Mouse (Mus musculus) CD4-positive, CD25-positive, alpha-beta regulatory T cell, adult 2 months (primary cell): ENCODE results near the gene Tpp2.
A peak's percentile ranks its signal among the peaks of the same experiment; 100 is the strongest.

Source experiments
- DNase-seq: peaks from one replicate; pipeline ENCODE4 v3.0.0-alpha.2; 2012; ENCODE audit warnings: low read depth, low spot score

The Tpp2 gene

GRCm38 (mm10) chr1:43933488-43934415, at the start of gene Tpp2:
Tpp2 (plus strand) TSS chr1:43933647.
- peak; percentile 98 for DNase-seq

DNA sequence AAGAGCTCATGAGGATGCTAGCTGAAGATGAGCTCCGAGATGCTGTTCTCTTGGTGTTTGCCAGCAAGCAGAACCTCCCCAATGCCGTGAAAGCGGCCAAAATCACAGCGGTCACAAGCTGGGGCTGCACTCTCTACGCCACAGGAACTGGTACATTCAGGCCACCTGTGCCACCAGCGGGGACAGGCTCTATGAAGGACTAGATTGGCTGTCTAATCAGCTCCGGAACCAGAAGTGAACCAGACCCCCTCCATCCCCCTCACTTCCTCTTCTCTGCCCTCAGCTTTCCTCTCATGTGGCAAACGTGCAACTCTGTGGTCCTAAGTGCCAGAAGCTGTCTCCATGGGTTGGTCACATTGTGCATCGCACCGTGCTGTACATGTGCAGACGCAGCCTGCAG, 45.1 kb upstream of the Tpp2 start:
- peak; percentile 35 for DNase-seq

DNA sequence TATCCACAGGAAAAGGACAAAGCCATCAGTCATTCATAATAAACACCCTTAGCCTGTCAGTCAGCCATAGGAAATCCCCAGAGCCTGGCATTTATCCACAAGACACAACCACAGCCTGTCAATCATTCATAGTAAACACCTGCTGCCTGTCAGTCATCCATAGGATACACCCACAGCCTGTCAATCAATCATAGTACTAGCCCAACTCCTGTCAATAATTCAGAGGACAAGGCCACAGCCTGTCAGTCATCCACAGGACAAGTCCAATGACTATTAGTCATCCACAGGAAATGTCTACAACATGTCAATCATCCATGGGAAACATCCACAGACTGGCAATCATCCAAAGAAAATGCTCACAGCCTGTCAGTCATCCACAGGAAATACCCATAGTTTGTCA, 37.7 kb upstream of the Tpp2 start:
- no peak for DNase-seq

DNA sequence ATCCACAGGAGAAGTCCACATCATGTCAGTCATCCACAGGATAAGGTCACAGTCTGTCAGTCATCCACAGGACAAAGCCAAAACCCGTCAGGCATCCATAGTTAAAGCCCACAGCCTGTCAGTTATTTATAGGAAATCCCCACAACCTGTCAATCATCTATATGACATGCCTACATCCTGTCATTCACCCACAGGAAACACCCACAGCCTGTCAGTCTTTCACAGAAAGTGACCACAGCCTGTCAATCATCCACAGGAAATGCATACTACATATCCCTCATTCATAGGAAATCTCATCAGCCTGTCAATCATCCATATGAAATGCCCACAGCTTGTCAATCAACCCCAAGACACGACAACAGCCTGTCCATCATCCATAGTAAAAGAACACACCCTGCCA, 36.3 kb upstream of the Tpp2 start:
- DNase-seq, result peak; percentile 79

- DNase-seq, result no peak
Observed at GRCm38 (mm10) chr1:43897987-43898386, 35.5 kb upstream of the Tpp2 start.

GRCm38 (mm10) chr1:43898991-43899714, 34.3 kb upstream of the Tpp2 start:
- peak; percentile 86 for DNase-seq

DNA sequence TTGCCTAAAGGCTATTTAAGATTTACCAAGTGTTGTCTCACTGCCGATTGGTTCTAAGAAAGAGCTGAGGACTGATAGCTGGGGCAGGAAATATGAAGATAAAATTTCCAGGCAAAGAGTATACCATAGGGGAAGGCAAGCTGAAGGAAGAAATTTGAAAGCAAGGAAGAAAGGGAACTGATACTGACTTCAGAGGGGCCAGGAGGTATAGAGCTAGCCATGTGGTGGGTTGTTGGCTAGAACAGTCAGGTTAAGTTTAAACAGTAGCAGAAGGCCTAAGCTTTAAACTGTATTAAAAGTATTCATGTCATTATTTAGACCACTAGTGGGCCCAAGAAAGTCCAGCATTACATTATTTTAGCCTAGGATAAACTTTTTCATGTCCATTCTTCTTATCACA, 31.0 kb upstream of the Tpp2 start:
- no peak for DNase-seq

DNA sequence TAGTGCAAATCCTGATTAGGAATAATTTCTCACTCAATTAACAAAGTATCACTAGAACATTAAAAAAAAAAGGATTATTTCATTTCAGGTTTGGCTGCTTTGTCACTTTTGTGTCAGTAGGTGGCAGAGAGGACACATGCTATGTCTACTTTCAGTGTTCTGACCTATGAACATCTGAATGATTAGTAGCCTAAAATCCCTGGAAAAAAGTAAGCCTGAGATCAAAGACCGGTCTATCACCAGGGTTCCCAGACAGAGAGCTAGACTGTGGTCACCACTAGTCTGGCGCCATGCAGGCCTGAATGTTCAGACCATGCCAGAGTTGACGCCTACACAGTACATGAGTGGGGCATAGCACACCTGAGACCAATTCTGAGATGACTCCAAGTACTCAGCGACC, 30.6 kb upstream of the Tpp2 start:
- DNase-seq, result peak; percentile 70

DNA sequence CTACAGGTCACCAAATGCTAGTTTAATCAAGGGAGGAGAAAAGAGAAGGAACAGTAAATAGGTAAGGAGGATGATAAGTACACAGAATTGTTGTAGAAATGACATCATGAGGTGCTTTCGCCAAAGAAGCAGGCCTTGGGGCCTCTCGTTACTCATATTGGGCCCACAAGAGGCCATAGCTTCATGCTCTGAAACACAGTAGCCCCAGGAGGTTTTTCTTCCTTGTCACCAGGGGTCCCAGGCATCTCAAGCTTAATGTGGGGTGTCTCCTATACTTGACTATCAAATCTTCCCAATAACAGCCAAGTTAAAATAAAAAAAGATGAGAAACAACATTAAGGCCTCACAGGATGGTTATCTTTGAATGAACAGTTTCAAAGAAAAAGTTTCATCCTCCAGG, 18.0 kb upstream of the Tpp2 start:
- DNase-seq, result no peak

- DNase-seq, result no peak
Observed at GRCm38 (mm10) chr1:43916854-43917253, 16.6 kb upstream of the Tpp2 start.

GRCm38 (mm10) chr1:43934416-43934810, 966 bp downstream of the Tpp2 start:
- peak; percentile 43 for DNase-seq

DNA sequence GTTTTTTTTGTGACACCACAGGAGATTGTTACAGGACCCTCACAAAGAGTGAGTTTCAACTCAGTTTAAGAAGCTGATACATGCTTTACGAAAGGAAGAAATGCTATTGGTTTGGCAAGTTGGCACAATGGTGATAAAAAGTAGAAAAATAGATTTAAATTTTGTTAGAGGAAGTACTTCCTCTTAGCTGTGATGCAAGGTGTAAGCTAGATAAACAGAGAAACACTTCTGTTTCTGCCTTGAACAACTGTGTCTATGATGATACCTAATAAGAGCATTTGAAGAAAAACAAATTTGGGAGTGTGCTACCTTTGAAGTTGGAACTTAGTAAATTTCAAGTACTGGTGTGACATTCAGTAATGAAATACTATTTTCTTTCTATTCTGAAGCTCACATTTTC, 5.9 kb downstream of the Tpp2 start:
- DNase-seq, result peak; percentile 27

- no peak for DNase-seq
Observed at GRCm38 (mm10) chr1:43941476-43942217, 8.2 kb downstream of the Tpp2 start.

GRCm38 (mm10) chr1:43942814-43943213, 9.4 kb downstream of the Tpp2 start:
- DNase-seq, result no peak

GRCm38 (mm10) chr1:43953679-43954078, 20.2 kb downstream of the Tpp2 start:
- no peak for DNase-seq

DNA sequence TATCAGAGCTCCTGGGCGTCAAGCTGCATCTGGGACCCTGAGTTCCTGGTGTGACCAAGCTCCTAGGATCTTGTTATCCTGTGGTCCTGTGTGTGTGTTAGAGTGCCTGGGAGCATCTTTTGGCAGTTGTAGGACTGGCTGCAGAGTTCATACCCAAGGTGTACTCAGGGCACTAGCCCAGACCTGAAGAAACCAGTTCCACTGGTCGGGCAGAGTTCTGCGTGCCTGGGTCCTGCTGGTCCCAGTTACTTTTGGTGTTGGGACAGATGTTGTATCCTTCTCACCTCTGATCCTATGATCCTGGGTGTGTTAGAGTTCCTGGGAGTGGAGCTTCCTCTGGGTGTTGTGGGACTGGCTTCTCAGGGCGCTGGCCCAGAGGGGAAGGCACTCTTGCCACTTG, 30.9 kb downstream of the Tpp2 start:
- no peak for DNase-seq

DNA sequence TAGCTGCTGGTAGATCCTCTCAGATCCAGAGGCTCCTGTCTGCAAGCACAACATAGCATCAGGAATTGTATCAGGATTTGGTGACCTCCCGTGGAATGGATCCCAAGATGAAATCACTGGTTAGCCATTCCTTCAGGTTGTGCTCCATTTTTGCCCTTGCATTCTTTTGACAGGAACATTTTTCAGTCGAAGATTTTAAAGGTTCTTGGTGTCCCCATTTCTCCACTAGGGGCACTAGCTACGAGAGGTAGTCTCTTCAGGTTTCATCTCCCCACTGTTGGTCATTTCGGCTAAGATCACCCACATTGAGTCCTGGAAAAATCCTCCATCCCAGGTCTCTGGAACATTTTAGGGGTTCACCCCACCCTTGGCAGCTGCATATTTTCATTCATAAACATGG, 33.3 kb downstream of the Tpp2 start:
- DNase-seq, result peak; percentile 40

DNA sequence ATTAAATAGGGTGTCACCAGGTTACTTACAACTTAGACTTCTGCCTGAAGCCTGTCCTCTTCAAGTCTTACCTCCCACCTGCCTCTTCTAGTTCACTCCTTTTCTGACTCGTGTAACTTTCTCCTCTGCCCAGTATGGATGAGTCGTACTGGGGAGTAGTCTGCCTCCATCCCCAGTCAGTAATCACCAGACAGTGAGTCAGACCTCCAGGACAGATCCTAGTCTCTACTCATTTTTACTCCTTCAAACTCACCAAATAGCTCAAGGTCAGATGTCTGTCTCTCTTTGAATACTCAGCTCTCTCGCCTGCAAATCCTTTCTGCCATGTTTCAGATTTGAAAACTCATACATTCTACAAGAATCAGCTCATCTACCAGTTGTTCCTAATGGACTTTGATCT, 35.9 kb downstream of the Tpp2 start:
- no peak for DNase-seq

- no peak for DNase-seq
Observed at GRCm38 (mm10) chr1:43971089-43971488, 37.6 kb downstream of the Tpp2 start.

GRCm38 (mm10) chr1:43996914-43997589, 63.6 kb downstream of the Tpp2 start:
- DNase-seq, result peak; percentile 12

- DNase-seq, result no peak
Observed at GRCm38 (mm10) chr1:44004513-44004912, 71.1 kb downstream of the Tpp2 start.

GRCm38 (mm10) chr1:44015556-44015955, 82.1 kb downstream of the Tpp2 start:
- DNase-seq, result no peak
